Mouse (Mus musculus) bone marrow, adult 2 months (tissue): ENCODE measurements around the gene Cldnd1. TPM values are rescaled to one million over a fixed set of nuclear protein-coding genes. Genes with fewer than 3 reads are reported as not detected.

Experiments
- H3K27ac ChIP-seq: fragments of 200-500 bp; 2 replicates; pipeline ENCODE4 v1.5.1; 2012; ENCODE audit warnings: low read depth, mild to moderate bottlenecking, control low read depth, inconsistent platforms, low read length; ENCODE audit not compliant: control insufficient read depth, poor library complexity, insufficient read depth
- H3K4me1 ChIP-seq: fragments of 200-500 bp; 2 replicates; pipeline ENCODE4 v1.6.1; 2011; ENCODE audit warnings: low read length; ENCODE audit not compliant: control insufficient read depth, insufficient read depth
- H3K4me3 ChIP-seq: fragments of 200-500 bp; replicated peaks from 2 replicates; pipeline ENCODE3; 2011; ENCODE audit warnings: mild to moderate bottlenecking, low read depth, low read length, control low read depth; ENCODE audit not compliant: control insufficient read depth
- CTCF ChIP-seq: fragments of 200-500 bp; IDR thresholded peaks from 2 replicates; pipeline ENCODE4 v1.5.1; 2011; ENCODE audit warnings: low read length, control low read depth; ENCODE audit not compliant: control insufficient read depth, insufficient read depth
- POLR2A ChIP-seq: fragments of 200-500 bp; IDR thresholded peaks from 2 replicates; pipeline ENCODE4 v1.6.1; 2011; ENCODE audit warnings: low read depth, mild to moderate bottlenecking, control low read depth, low read length, borderline replicate concordance; ENCODE audit not compliant: control insufficient read depth
- WGBS: fragments of 180-500 bp; shearing (Covaris S2); methylation state at CpG from one replicate; pipeline ENCODE4 v1.1.7; 2018; 5-methylcytosine and 5-hydroxymethylcytosine counted together
- polyA plus RNA-seq: library from polyadenylated mRNA; stranded (reverse); fragments of >200 nt; gene quantifications from 2 replicates; pipeline ENCODE4 v1.2.4, GENCODE M21; 2011; ENCODE audit warnings: low replicate concordance; ENCODE audit not compliant: missing spikeins, insufficient read depth, insufficient read length

Cldnd1 gene
- polyA plus RNA-seq, 1 experiment, result 5.4 TPM

GRCm38 (mm10) chr16:58751314-58751713 is 23.6 kb downstream of the Cldnd1 start:
- Histone ChIP-seq H3K4me1 (no peaks in the 10 kb centered on the region), H3K27ac (no peak overlapping the region), H3K4me3 (no peak overlapping the region)
- TF ChIP-seq CTCF, result no peak
- TF ChIP-seq POLR2A, result no peak
- WGBS, result 18% methylated on average over 1 of the region's 1 CpGs

- H3K27ac ChIP-seq, result no peak overlapping the region
- TF ChIP-seq CTCF (no peak), POLR2A (no peak)
- H3K4me3 ChIP-seq, result no peak overlapping the region
- no peaks in the 10 kb centered on the region for H3K4me1 ChIP-seq
These were observed 28.5 kb downstream of the Cldnd1 start for GRCm38 (mm10) chr16:58756191-58756590.

- Histone ChIP-seq H3K4me1 (no peaks in the 10 kb centered on the region), H3K27ac (no peak within 1 kb of the TSS), H3K4me3 (no peak within 1 kb of the TSS)
- 82% methylated on average over 1 of the region's 1 CpGs for WGBS
- TF ChIP-seq CTCF (no peak), POLR2A (no peak)
These were observed 35.4 kb downstream of the Cldnd1 start, which contains the start of gene Olfr172 for GRCm38 (mm10) chr16:58763076-58763475. Gene Olfr172 (minus strand): TSS chr16:58763176.

Other genes starting within 250 kb of the Cldnd1 start
- gene St3gal6, start 203.7 kb upstream of the Cldnd1 start, polyA plus RNA-seq, result 34.9 and 49.0 TPM in 2 replicates
- not detected in 2 replicates for gene Gm813, start 110.9 kb upstream of the Cldnd1 start, polyA plus RNA-seq
- not detected in 2 replicates for gene E330017A01Rik, start 89.2 kb upstream of the Cldnd1 start, polyA plus RNA-seq
- 68.6 and 121 TPM in 2 replicates for gene Cpox, start 57.6 kb upstream of the Cldnd1 start, polyA plus RNA-seq
- gene Gpr15, start 8.8 kb upstream of the Cldnd1 start, polyA plus RNA-seq, result 0.79 TPM in 1 of 2 replicates, not detected in the other
- not detected in 2 replicates for gene Olfr172, start 35.3 kb downstream of the Cldnd1 start, polyA plus RNA-seq
- not detected in 2 replicates for gene Olfr173, start 72.4 kb downstream of the Cldnd1 start, polyA plus RNA-seq
- gene Olfr175-ps1, start 98.9 kb downstream of the Cldnd1 start, polyA plus RNA-seq, result not detected in 2 replicates
- gene Olfr177, start 146.9 kb downstream of the Cldnd1 start, polyA plus RNA-seq, result not detected in 2 replicates
- not detected in 2 replicates for gene Olfr178, start 164.2 kb downstream of the Cldnd1 start, polyA plus RNA-seq
- gene Olfr181, start 200.8 kb downstream of the Cldnd1 start, polyA plus RNA-seq, result not detected in 2 replicates
- gene Olfr180, start 201.5 kb downstream of the Cldnd1 start, polyA plus RNA-seq, result not detected in 2 replicates